Mouse (Mus musculus) c-Kit-positive CD71-negative TER-119-negative erythroid progenitor cells, embryonic 14.5 days (primary cell): Measurements from ENCODE around the gene Bsn.

Experiments used
- DNase-seq: peaks from one replicate; pipeline ENCODE4 v3.0.0-alpha.2; 2013; ENCODE audit warnings: low read depth

Gene Bsn

DNA sequence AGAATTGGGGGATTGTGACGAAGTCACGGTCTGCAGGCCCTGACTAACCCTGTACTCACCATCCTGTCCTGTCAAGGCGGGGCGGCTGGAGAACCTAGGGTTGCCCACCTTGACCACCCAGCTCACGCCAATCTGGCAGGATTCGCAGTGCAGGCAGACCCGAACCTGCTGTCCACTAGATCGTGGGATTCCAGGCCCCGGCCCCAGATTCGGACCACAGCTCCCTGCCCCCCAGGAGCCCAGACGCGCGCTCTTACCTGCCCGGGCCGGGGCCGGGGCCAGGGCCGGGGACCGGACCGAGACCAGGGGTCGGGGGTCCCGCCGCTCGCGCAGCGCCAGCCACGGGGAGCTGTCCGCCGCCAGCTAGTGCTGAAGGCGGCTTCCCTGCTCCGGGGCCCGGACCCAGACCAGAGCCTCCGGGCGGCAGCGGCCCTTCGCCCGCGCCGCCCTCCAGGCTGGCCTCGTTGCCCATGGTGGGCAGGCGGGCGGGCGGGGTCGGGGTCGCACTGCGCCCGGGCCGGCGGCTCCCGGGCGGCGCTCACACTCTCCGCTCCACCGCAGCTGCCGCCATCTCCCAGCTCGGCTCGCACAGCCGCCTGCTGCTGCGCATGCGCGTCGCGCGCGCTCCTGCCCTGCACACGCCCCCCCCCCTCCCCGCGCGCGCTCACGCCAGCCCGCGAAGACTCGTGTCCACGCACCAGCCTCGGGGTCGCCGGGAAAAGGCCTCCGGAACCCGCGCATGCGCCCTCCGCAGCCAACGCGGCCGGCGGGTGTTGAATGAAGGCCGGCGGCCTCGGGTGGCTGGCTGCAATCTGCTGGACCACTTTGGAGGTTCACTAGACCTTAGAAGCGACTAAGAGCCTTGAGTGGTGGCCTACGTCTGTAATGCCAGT is at the start of gene Bsn:
TSS of gene Bsn (minus strand) at position 598 of the 893 bp plus-strand sequence.
- DNase-seq = peak; percentile 18

DNA sequence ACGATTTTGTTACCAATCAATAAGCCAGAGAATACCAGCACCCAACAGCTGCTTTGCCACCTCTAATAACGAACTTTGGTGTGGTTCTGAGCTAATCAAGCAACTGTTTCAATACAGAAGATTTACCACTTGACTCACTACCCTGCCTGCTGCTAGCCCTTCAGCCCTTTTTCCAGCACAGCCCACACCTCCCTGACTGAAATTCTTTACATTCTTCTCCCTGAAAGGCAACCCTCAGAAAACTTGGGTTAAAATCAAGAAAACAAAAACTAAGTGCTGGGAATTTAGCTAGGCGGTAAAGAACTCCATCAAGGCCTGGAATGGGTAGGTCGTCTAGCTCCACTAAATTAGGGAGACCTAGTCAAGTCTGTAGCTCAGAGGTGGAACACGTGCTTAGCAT is 49.8 kb upstream of the Bsn start:
- DNase-seq = no peak

DNA sequence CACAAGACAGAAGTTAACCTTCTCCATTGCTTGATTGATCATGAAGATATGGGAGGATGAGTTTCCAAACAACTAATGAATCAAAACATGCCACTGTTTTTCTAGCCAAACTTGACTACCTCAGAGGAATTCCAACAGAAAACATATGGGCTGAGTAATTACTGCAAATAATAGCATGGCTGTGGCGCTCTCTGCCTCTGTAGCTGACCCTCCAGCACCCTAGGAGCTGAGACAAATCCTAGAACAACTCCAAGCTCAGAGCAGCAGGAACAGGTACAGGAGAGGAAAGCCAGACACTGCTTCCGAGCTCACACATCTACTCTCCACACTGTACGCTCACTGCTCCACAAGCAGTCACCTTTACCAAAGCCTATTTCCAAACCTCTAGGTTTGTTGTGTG is 48.6 kb upstream of the Bsn start:
- DNase-seq = no peak

GRCm38 (mm10) chr9:108238402-108238801 is 48.2 kb upstream of the Bsn start:
- no peak for DNase-seq

- no peak for DNase-seq
These were observed 44.5 kb upstream of the Bsn start for GRCm38 (mm10) chr9:108234682-108235081.

GRCm38 (mm10) chr9:108232908-108233307 is 42.7 kb upstream of the Bsn start:
- DNase-seq = no peak

- DNase-seq = no peak
These were observed 37.9 kb upstream of the Bsn start for GRCm38 (mm10) chr9:108227911-108228649.

DNA sequence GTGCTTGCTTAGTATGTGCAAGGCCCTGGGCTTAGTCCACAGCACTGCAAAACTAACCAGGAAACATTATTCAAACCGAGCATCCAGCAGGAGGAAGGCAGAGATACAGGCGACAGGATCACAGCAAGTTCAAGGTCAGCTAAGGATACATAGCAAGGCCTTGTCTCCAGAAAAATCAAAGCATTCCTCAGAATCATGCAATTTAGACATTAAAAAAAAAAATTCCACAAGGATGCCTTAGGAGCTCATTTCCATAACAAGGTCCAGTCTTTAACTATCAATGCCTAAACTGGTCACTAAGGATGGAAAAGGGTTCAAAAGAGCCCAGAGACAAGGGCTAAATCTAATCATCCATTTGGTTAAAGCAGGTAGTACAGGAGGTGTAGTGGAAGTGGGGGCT is 35.0 kb upstream of the Bsn start:
- no peak for DNase-seq

GRCm38 (mm10) chr9:108223633-108224032 is 33.4 kb upstream of the Bsn start:
- DNase-seq = no peak

DNA sequence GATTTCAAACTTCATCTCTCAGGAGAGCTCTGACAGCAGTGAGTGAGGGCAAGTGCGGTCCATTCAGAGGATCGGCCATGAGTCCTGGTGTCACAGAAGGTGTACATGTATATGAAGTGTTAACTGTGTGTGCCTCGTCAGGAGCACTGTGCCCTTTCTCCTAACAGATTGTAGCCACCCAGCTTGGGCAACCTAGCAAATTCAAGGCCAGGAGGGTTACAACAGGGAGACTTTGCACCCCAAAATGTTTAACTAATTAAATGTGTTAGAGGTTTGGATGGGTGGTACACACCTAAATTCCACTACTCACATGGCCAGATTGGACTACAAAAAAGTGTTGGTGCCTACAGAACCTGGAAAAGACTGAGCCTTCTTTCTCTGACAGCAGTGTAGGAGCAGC is 31.4 kb upstream of the Bsn start:
- no peak for DNase-seq

GRCm38 (mm10) chr9:108220380-108220774 is 30.2 kb upstream of the Bsn start:
- DNase-seq = no peak

DNA sequence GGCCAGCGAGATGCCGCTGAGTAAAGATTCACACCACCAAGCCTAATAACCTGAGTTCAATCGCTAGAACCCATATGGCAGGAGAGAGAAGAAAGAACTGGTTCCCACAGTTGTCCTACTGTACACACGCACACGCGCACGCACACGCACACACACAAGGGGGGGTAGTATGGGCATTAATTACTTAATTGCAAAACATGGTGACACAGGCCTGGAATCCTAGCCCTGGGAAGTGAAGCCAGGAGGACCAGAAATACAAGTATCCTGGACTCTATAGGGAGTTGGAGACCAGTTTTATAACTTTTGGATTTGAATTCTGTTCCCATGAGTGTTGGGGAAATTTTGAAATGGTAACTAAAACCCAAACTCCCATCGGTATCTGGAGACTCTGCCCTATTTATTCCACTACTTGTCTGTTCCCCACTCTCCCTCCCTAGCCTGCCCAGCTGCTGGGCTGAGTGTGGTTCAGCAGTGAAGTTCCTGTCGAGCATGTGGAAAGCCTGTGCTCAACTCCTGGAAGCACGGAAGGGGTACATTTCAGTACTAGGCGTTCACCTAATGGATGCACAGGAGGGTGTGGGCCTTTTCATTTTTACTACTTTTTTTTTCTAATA is 29.7 kb upstream of the Bsn start:
- no peak for DNase-seq

DNA sequence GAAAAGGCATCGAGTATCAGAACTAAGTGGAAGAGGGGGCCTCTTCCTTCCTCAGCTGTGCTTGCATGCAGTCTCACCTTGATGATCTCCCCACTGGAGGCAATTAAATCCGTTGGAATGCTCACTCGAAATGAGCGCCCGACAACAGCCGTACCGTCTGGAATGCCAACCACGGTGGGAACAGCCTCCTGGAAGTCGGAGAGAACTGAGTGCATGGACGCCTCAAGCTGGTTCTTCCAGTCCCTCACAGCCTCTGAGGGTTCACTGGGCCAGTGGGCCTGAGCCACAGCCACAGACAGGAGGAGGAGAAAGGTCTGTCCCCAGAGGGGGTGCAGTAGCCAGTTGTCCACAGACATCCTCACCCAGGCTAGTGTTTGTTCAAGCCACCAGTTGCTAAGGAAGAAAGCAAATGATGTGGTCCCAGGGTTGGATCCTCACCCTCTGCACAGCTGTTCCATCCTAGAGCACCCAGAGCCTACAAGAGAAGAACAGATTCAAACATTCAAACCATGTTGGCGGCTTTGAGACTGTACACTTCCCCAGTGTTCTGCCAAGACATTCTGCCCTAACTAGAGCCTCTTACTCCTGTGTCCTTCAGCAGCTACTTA is 27.9 kb upstream of the Bsn start:
- no peak for DNase-seq

DNA sequence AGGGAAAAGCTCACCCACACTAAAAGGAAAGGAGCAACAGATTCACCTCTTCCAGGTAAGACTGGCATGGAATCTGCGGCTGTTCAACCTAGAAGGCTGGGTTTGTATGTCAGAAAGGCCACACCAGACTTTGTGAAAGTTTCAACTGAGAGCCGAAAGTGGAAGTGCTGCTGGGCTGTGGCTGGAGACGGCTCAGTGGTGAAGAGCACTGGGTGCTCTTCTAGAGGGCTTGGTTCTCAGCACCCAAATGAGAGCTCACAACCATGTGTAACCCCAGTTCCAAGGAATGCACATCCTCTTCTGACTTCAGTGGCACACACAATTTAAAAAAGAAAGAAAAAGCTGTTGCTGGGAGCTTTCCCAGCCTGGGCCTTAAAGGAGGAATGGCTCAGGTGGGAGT is 27.2 kb upstream of the Bsn start:
- no peak for DNase-seq

- no peak for DNase-seq
These were observed 22.9 kb upstream of the Bsn start for GRCm38 (mm10) chr9:108213105-108213504.

DNA sequence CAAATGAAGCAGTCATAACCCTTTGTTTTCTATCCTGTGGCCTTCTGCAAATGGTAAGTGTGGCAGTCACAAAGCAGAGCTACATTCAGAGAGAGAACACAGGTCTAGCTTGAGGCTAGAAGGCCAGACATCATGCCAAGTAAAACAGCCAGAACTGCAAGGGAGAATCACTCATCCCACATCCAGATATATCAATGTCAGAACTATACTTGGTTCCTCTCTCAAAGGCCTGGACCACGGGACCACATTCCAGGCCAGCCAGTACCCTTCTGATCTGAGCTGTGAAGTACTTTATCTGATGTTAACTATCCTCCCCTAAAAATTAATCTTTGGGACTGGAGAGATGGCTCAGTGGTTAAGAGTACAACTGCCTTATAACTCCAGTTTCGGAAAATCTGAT is 22.2 kb upstream of the Bsn start:
- no peak for DNase-seq

GRCm38 (mm10) chr9:108205571-108205901 is 15.4 kb upstream of the Bsn start:
- no peak for DNase-seq

GRCm38 (mm10) chr9:108204884-108205570 is 14.8 kb upstream of the Bsn start:
- DNase-seq = no peak

GRCm38 (mm10) chr9:108203015-108203414 is 12.8 kb upstream of the Bsn start:
- peak; percentile 84 for DNase-seq

- no peak for DNase-seq
These were observed 12.0 kb upstream of the Bsn start for GRCm38 (mm10) chr9:108202169-108202568.

DNA sequence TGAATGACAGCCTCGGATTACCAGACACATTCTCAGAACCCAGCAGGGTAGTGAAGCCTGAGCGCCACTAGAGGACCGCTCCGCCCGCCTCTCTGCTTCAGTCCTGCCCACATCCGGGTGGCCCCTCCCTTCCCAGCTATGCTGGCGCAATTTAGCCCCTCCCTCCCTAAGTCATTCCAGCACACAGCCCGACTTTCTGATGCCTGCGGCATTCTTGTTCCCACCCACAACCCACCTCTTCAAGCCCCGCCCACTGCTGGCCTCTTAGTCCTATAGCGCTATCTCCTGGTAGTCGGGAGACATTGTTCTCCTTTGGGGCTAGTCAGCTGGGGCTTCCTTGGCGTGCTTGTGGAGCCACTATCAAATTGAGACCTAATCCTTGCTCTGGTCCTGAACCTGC is 11.0 kb upstream of the Bsn start:
- DNase-seq = peak; percentile 97

DNA sequence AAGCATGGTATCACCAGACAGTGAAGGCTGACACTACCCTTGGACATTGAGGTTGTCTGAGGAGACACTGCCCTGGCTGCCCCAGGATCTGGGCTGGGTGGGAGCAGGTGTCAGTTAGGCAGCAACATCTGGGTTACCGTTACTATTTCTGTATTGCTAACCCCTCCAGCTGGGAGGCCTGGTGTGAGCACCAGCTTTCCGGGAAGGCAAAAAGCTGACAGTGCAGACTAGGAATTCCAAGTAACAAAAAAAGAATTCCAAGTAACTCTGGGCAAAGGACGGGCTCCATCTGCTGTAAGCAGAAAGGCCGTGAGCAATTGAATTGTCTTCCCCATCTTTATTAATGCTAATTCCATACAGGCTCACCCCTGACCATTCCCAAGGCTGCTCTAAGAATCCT is 8.4 kb upstream of the Bsn start:
- DNase-seq = no peak
